Mouse (Mus musculus) adrenal gland, postnatal 10 days (tissue): Measurements from ENCODE around the gene Ccnt2. TPM values are rescaled to one million over a fixed set of nuclear protein-coding genes. Genes with fewer than 3 reads are reported as not detected.
"Not testable (repeated sequence)": the region's sequence is repeated elsewhere in the genome, so short reads cannot be mapped to it uniquely, and the experiment has no call there.

Experiments
- DNase-seq: peaks from one replicate; pipeline ENCODE4 v3.0.0; 2021; ENCODE audit warnings: mixed read lengths
- long read RNA-seq, 2 experiments: library from polyadenylated mRNA; stranded (forward); transcript quantifications; one replicate each; pipeline ENCODE4 v2.0.0; 2021
- total RNA-seq, 2 experiments: library from RNA; stranded (reverse); gene quantifications; 2 replicates each; pipeline ENCODE4 v1.2.3; 2021

The Ccnt2 gene
- total RNA-seq, result 10 to 100 TPM; 35.5 to 48.1 TPM
- long read RNA-seq, experiment 1, full-length matches to known transcripts, result 8 of 18 reads
- long read RNA-seq, experiment 1, partial matches to known transcripts, result 0 of 18 reads
- long read RNA-seq, experiment 1, other reads (novel, unspliced or antisense), result 10 of 18 reads
- long read RNA-seq, experiment 2, full-length matches to known transcripts, result 5 of 14 reads
- long read RNA-seq, experiment 2, partial matches to known transcripts, result 0 of 14 reads
- long read RNA-seq, experiment 2, other reads (novel, unspliced or antisense), result 9 of 14 reads

GRCm38 (mm10) chr1:127773803-127774500, at the start of gene Ccnt2:
Gene Ccnt2 (plus strand): TSS chr1:127774164.
- peak; percentile 99 for DNase-seq

GRCm38 (mm10) chr1:127729096-127729495, 44.9 kb upstream of the Ccnt2 start, which contains the start of gene Acmsd:
Gene Acmsd (plus strand): TSS chr1:127729413.
- peak; percentile 37 for DNase-seq

- no peak for DNase-seq
Measured at GRCm38 (mm10) chr1:127731086-127731485, 42.9 kb upstream of the Ccnt2 start.

GRCm38 (mm10) chr1:127732435-127732834, 41.5 kb upstream of the Ccnt2 start:
- DNase-seq, result peak; percentile 10

GRCm38 (mm10) chr1:127732841-127733240, 41.1 kb upstream of the Ccnt2 start:
- no peak for DNase-seq

- DNase-seq, result no peak
Measured at GRCm38 (mm10) chr1:127735356-127735755, 38.6 kb upstream of the Ccnt2 start.

GRCm38 (mm10) chr1:127750401-127751102, 23.4 kb upstream of the Ccnt2 start:
- DNase-seq, result no peak

- no peak for DNase-seq
Measured at GRCm38 (mm10) chr1:127755806-127756205, 18.2 kb upstream of the Ccnt2 start.

- no peak for DNase-seq
Measured at GRCm38 (mm10) chr1:127756331-127757163, 17.4 kb upstream of the Ccnt2 start.

GRCm38 (mm10) chr1:127757164-127757545, 16.8 kb upstream of the Ccnt2 start:
- DNase-seq, result not testable (repeated sequence)

- no peak for DNase-seq
Measured at GRCm38 (mm10) chr1:127765468-127765867, 8.5 kb upstream of the Ccnt2 start.

GRCm38 (mm10) chr1:127766741-127767140, 7.2 kb upstream of the Ccnt2 start:
- DNase-seq, result no peak

GRCm38 (mm10) chr1:127773198-127773802, 664 bp upstream of the Ccnt2 start:
- DNase-seq, result peak; percentile 28

GRCm38 (mm10) chr1:127774501-127774880, 527 bp downstream of the Ccnt2 start:
- DNase-seq, result no peak

GRCm38 (mm10) chr1:127775206-127775720, 1.3 kb downstream of the Ccnt2 start:
- peak; percentile 18 for DNase-seq

- no peak for DNase-seq
Measured at GRCm38 (mm10) chr1:127776246-127776645, 2.3 kb downstream of the Ccnt2 start.

GRCm38 (mm10) chr1:127778611-127779010, 4.6 kb downstream of the Ccnt2 start:
- DNase-seq, result no peak

- no peak for DNase-seq
Measured at GRCm38 (mm10) chr1:127780142-127780541, 6.2 kb downstream of the Ccnt2 start.

- DNase-seq, result no peak
Measured at GRCm38 (mm10) chr1:127780849-127781248, 6.9 kb downstream of the Ccnt2 start.

GRCm38 (mm10) chr1:127783862-127784261, 9.9 kb downstream of the Ccnt2 start:
- no peak for DNase-seq

- DNase-seq, result no peak
Measured at GRCm38 (mm10) chr1:127785882-127786281, 11.9 kb downstream of the Ccnt2 start.
